Mouse (Mus musculus) liver, embryonic 12.5 days (tissue): ENCODE measurements around the gene F2rl2. TPM values are rescaled to one million over a fixed set of nuclear protein-coding genes. Genes with fewer than 3 reads are reported as not detected.

Source experiments
- ATAC-seq: fragments of 200-750 bp; cut with Nextera tagmentation; 2 replicates; pipeline ENCODE4 v1.8.0; 2017; ENCODE audit warnings: moderate number of reproducible peaks, mild to moderate bottlenecking, moderate library complexity
- H3K27ac ChIP-seq: fragments of 300-500 bp; sonication (generic); 2 replicates; pipeline ENCODE4 v1.5.1; 2016; ENCODE audit warnings: mild to moderate bottlenecking
- H3K27me3 ChIP-seq: fragments of 300-500 bp; sonication (generic); replicated peaks from 2 replicates; pipeline ENCODE4 v1.6.1; 2016; ENCODE audit warnings: mild to moderate bottlenecking, moderate library complexity
- H3K36me3 ChIP-seq: fragments of 300-500 bp; sonication (generic); 2 replicates; pipeline ENCODE4 v1.6.1; 2016; ENCODE audit warnings: mild to moderate bottlenecking, moderate library complexity
- H3K4me1 ChIP-seq: fragments of 300-500 bp; sonication (generic); 2 replicates; pipeline ENCODE4 v1.6.1; 2016
- H3K4me2 ChIP-seq: fragments of 300-500 bp; sonication (generic); 2 replicates; pipeline ENCODE4 v1.6.1; 2016; ENCODE audit warnings: mild to moderate bottlenecking, moderate library complexity
- H3K4me3 ChIP-seq: fragments of 300-500 bp; sonication (generic); 2 replicates; pipeline ENCODE4 v1.5.1; 2016; ENCODE audit warnings: mild to moderate bottlenecking, moderate library complexity
- H3K9ac ChIP-seq: fragments of 300-500 bp; sonication (generic); 2 replicates; pipeline ENCODE4 v1.6.1; 2016; ENCODE audit warnings: mild to moderate bottlenecking, moderate library complexity
- H3K9me3 ChIP-seq: fragments of 300-500 bp; sonication (generic); replicated peaks from 2 replicates; pipeline ENCODE4 v1.6.1; 2016; ENCODE audit warnings: mild to moderate bottlenecking, moderate library complexity
- WGBS: fragments of 180-500 bp; shearing (Covaris S2); methylation state at CpG from one replicate; pipeline ENCODE4 v1.1.7; 2016; ENCODE audit not compliant: insufficient replicate concordance; 5-methylcytosine and 5-hydroxymethylcytosine counted together
- polyA plus RNA-seq: library from polyadenylated mRNA; unstranded; fragments of >200 nt; fragmentation: Nextera tagmentation; extraction: Ambion mirVana; gene quantifications from 2 replicates; pipeline ENCODE4 v1.2.1, GENCODE M21; 2016

F2rl2 gene
- polyA plus RNA-seq, 1 experiment from 2014 or later, result 23.5 TPM

- no peak overlapping the region for H3K4me2 ChIP-seq
These were observed 48.8 kb downstream of the F2rl2 start for GRCm38 (mm10) chr13:95745451-95745850.

GRCm38 (mm10) chr13:95746509-95746908, 49.9 kb downstream of the F2rl2 start:
- Histone ChIP-seq H3K4me2 (no peak overlapping the region), H3K4me1 (no peaks in the 10 kb centered on the region; the same call in 1 of the 2 replicates), H3K27me3 (no peaks in the 10 kb centered on the region), H3K27ac (no peak overlapping the region), H3K36me3 (no peaks in the 10 kb centered on the region), H3K4me3 (no peak overlapping the region), H3K9me3 (no peaks in the 10 kb centered on the region), H3K9ac (no peak overlapping the region)
- peak; percentile 70; the same call in 1 of the 2 replicates for ATAC-seq
- 12% methylated on average over 6 of the region's 6 CpGs for WGBS

More at GRCm38 (mm10) chr13:95745451-95745850, 48.8 kb downstream of the F2rl2 start:
- Histone ChIP-seq H3K4me1 (no peaks in the 10 kb centered on the region; the same call in 1 of the 2 replicates), H3K9ac (no peak overlapping the region), H3K4me3 (no peak overlapping the region), H3K27me3 (no peaks in the 10 kb centered on the region), H3K27ac (no peak overlapping the region), H3K36me3 (no peaks in the 10 kb centered on the region), H3K9me3 (no peaks in the 10 kb centered on the region)
- no peak for ATAC-seq
- 81% methylated on average over 4 of the region's 4 CpGs for WGBS

GRCm38 (mm10) chr13:95747101-95747500, 50.4 kb downstream of the F2rl2 start:
- WGBS, result 75% methylated on average over 7 of the region's 7 CpGs
- Histone ChIP-seq H3K9ac (no peak overlapping the region), H3K4me2 (no peak overlapping the region), H3K27me3 (no peaks in the 10 kb centered on the region), H3K9me3 (no peaks in the 10 kb centered on the region), H3K4me1 (peaks cover 1% of the 10 kb centered on the region), H3K27ac (no peak overlapping the region), H3K4me3 (no peak overlapping the region), H3K36me3 (no peaks in the 10 kb centered on the region)
- no peak for ATAC-seq

- Histone ChIP-seq H3K9ac (no peak overlapping the region), H3K36me3 (no peaks in the 10 kb centered on the region), H3K4me3 (no peak overlapping the region), H3K4me1 (peaks cover 4% of the 10 kb centered on the region), H3K27ac (no peak overlapping the region), H3K9me3 (no peaks in the 10 kb centered on the region), H3K27me3 (no peaks in the 10 kb centered on the region), H3K4me2 (no peak overlapping the region)
- no peak for ATAC-seq
- 75% methylated on average over 11 of the region's 11 CpGs for WGBS
These were observed 50.9 kb downstream of the F2rl2 start for GRCm38 (mm10) chr13:95747541-95747940.

Other genes starting within 250 kb of the F2rl2 start
- not detected in 2 replicates for gene S100z, start 218.1 kb upstream of the F2rl2 start, polyA plus RNA-seq
- gene F2rl1, start 171.6 kb upstream of the F2rl2 start, polyA plus RNA-seq, result 0.07 and 0.12 TPM in 2 replicates
- gene F2r, start 78.4 kb upstream of the F2rl2 start, polyA plus RNA-seq, result 84.2 and 84.3 TPM in 2 replicates
- gene Iqgap2, start 195.1 kb downstream of the F2rl2 start, polyA plus RNA-seq, result 14.5 and 14.7 TPM in 2 replicates